Comparison of ENCODE assay signal across 9 mouse cellular contexts in genomic region chr9:72883940-72884339, GRCm38 (mm10). TPM values are rescaled to one million over a fixed set of nuclear protein-coding genes. Genes with fewer than 3 reads are reported as not detected.
DNase-seq lines count a peak whose midpoint lies in the region; ATAC-seq and TF ChIP-seq lines count a peak whose summit lies in the region.
"Had no signal": no experiment of that assay in that cellular context is flagged by ENCODE, and none has a peak within 500 bp of the region (broad histone marks: within the 10 kb centered on the region; RNA-seq: fewer than 3 reads in every experiment).

No protein-coding gene starts in this region.

- no peaks in the 10 kb centered on the region for H3K36me3 ChIP-seq in stomach, embryonic 16.5 days (ENCODE audit: control insufficient read depth, insufficient read depth, low read length)
- H3K36me3 ChIP-seq: limb, embryonic 15.5 days had no signal

- intact Hi-C loops in heart, postnatal 10 days (cut with DNase I) = loop anchor here (1.0 to 2.0 kb wide), 2 partner anchors 77 to 118 kb away; partner anchors contain the start of gene Prtg

- no peak overlapping the region for H3K27ac ChIP-seq in stomach, embryonic 16.5 days (ENCODE audit: low read length)
- H3K27ac ChIP-seq: limb, embryonic 15.5 days had no signal

- TF ChIP-seq CTCF in Patski (IDR thresholded peaks at IDR 0.05) = peak; percentile 92

- 9% methylated on average over 3 of the region's 3 CpGs for WGBS in stomach, embryonic 16.5 days

- no peak overlapping the region for H3K4me3 ChIP-seq in stomach, embryonic 16.5 days (replicated peaks; ENCODE audit: low read length)
- H3K4me3 ChIP-seq: limb, embryonic 15.5 days had no signal

- H3K9ac ChIP-seq in stomach, embryonic 16.5 days (ENCODE audit: low read length) = no peak overlapping the region
- H3K9ac ChIP-seq: limb, embryonic 15.5 days had no signal

- no peaks in the 10 kb centered on the region for H3K9me3 ChIP-seq in stomach, embryonic 16.5 days (replicated peaks; ENCODE audit: control insufficient read depth, low read length)
- H3K9me3 ChIP-seq: limb, embryonic 15.5 days had no signal

- DNase-seq in gastrocnemius, postnatal 10 days = peak; percentile 22
- DNase-seq in gastrocnemius, adult 8-10 months (ENCODE audit: low spot score in 2 of 2) = no peak
- DNase-seq in Patski (ENCODE audit: low read depth, low spot score) = peak; percentile 27
- peak; percentile 72 for DNase-seq in embryo, embryonic 10 days (ENCODE audit: low spot score)
- peak; percentile 61 to 77 for DNase-seq in heart, postnatal 10 days
- peak; percentile 44 to 69 for DNase-seq in kidney, postnatal 4 days

- CTCF ChIA-PET in Patski (lab: Charles Lee) = interaction anchor here (0.6 to 4.3 kb wide), 7 partner anchors 11 to 137 kb away, joined by 3 to 32 read pairs (median 3); no protein-coding TSS in a partner anchor

- no peak for ATAC-seq in Patski
- peak; percentile 87 for ATAC-seq in megakaryocyte progenitor cell, adult 5-6 weeks (replicated peaks; ENCODE audit: poor library complexity)
- peak; percentile 41; the same call in 1 of the 2 replicates for ATAC-seq in stomach, embryonic 16.5 days (ENCODE audit: insufficient read depth, low FRiP score)

- in situ Hi-C loops in Patski (cut with MboI; ENCODE audit: low pct_unique_long_range_greater_than_20kb) = loop anchor here (5.0 kb wide), 1 partner anchor 117 kb away; no protein-coding TSS in a partner anchor

- POLR2A ChIA-PET in Patski (lab: Charles Lee) = interaction anchor here (1.2 kb wide), 1 partner anchor 9 kb away, joined by 3 read pairs; no protein-coding TSS in a partner anchor

- H3K4me2 ChIP-seq in stomach, embryonic 16.5 days (ENCODE audit: low read depth, low read length) = no peak overlapping the region
- H3K4me2 ChIP-seq: limb, embryonic 15.5 days had no signal

- H3K4me1 ChIP-seq in stomach, embryonic 16.5 days (ENCODE audit: control insufficient read depth, insufficient read depth, low read length) = peaks cover 22% of the 10 kb centered on the region

- H3K27me3 ChIP-seq in Patski = no peaks in the 10 kb centered on the region
- H3K27me3 ChIP-seq in stomach, embryonic 16.5 days (ENCODE audit: control insufficient read depth, insufficient read depth, low read length) = no peaks in the 10 kb centered on the region
- H3K27me3 ChIP-seq: limb, embryonic 15.5 days had no signal

RNA-seq across cellular contexts. Expression of gene Pygo1, which starts 41.5 kb away (rescaled TPM):
- total RNA-seq in gastrocnemius, postnatal 10 days (2021) = 1 to 10 TPM; 5.0 to 5.3 TPM
- total RNA-seq in gastrocnemius, adult 8-10 months (2022) = 10 to 100 TPM; 11.8 to 15.5 (median 14.5) TPM
- polyA plus RNA-seq in Patski (2021) = 8.4 TPM
- 1 to 10 TPM; 7.4 to 8.3 TPM for total RNA-seq in heart, postnatal 10 days (2021)
- not detected in 2 replicates for total RNA-seq in megakaryocyte progenitor cell, adult 5-6 weeks (2015)
- total RNA-seq in megakaryocyte progenitor cell, adult 5-6 weeks (2017) = 0.03 TPM in 1 of 2 replicates, not detected in the other
- 2.5 and 2.8 TPM in 2 replicates for polyA plus RNA-seq in stomach, embryonic 16.5 days (2015; fragmentation: Nextera tagmentation; extraction: Ambion mirVana)

Comparison
In these comparisons a context has a peak if more than half of its experiments do, and no peak if none do; other contexts are left out.
1. DNase-seq: peak in gastrocnemius, postnatal 10 days (single experiment), Patski (single experiment), embryo, embryonic 10 days (single experiment), heart, postnatal 10 days (2 of 2) and kidney, postnatal 4 days (2 of 2); none in gastrocnemius, adult 8-10 months (0 of 2).
2. RNA of gene Pygo1, which starts 41.5 kb away (total RNA-seq): 11.8 to 15.5 TPM in gastrocnemius, adult 8-10 months, 7.4 to 8.3 TPM in heart, postnatal 10 days and 5.0 to 5.3 TPM in gastrocnemius, postnatal 10 days; 0.03 TPM in megakaryocyte progenitor cell, adult 5-6 weeks; every median in the first group is over 4 times any median in the second.